Mouse (Mus musculus) C2C12 (cell line): ENCODE results near the gene Rft1.
A peak's percentile ranks its signal among the peaks of the same experiment; 100 is the strongest.

ENCODE experiments used
- CEBPB ChIP-seq: IDR thresholded peaks from one replicate; pipeline ENCODE4 v1.6.1; 2011; ENCODE audit warnings: low read depth, mild to moderate bottlenecking, control low read depth, moderate library complexity
- CTCF ChIP-seq: IDR thresholded peaks from one replicate; pipeline ENCODE4 v1.5.1; 2011; ENCODE audit not compliant: control insufficient read depth, insufficient read depth, insufficient read length
- MAX ChIP-seq: IDR thresholded peaks from one replicate; pipeline ENCODE4 v1.6.1; 2011; ENCODE audit warnings: mild to moderate bottlenecking, control low read depth
- MYOG ChIP-seq: IDR thresholded peaks from one replicate; pipeline ENCODE4 v1.6.1; 2011; ENCODE audit not compliant: control insufficient read depth, insufficient read length; ENCODE audit errors: extremely low read depth
- USF1 ChIP-seq: IDR thresholded peaks from one replicate; pipeline ENCODE4 v1.6.1; 2011; ENCODE audit warnings: low read depth, mild to moderate bottlenecking, control low read depth, moderate library complexity

DNA sequence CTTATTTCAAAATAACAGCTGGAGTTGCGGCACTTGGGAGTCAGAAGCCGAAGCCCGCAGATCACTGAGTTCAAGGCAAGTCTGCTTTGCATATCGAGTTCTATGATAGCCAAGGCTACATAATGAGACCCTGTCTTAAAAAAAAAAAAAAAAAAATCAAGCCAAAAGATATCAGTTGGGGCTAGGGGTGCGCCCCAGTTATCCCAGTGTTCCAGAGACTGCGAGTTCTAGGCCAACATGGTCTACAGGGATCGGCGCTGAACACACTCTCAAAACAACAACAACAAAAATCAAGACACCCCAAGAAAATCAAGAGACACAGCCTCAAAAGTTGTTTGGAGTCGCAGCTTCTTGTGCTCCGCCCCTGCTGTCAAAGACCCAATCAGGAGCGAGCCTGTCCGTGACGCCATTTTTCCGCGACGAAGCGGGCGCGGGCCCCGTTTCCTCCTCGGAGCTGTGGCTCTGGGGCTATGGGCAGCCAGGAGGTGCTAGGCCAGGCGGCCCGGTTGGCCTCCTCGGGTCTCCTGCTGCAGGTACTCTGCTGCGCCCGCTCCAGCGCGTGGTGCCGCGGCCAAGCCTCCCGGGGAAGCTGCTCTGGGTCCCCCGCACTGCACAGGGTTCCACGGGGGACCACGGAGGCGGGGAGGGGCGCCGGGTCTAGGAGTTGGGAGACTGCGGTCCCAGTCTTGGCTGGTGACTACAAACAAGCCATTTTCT, at the start of gene Rft1:
- TF ChIP-seq MAX (peak; percentile 16), CTCF (no peak), USF1 (no peak), CEBPB (no peak), MYOG (no peak)
